Mouse (Mus musculus) adrenal gland, adult 8-10 months (tissue): ENCODE data around the gene Mcu. TPM values are rescaled to one million over a fixed set of nuclear protein-coding genes. Genes with fewer than 3 reads are reported as not detected.

Experiments
- DNase-seq: peaks from one replicate; pipeline ENCODE4 v3.0.0; 2022
- total RNA-seq, 4 experiments: library from RNA; stranded (reverse); gene quantifications; 2 replicates each; pipeline ENCODE4 v1.2.4; 2022

The Mcu gene
- 10 to 100 TPM; 40.4 to 61.1 (median 47.8) TPM for total RNA-seq

- DNase-seq: peak; percentile 93
Measured at GRCm38 (mm10) chr10:59616522-59616921, at the start of gene Mcu. TSS of gene Mcu (minus strand) at chr10:59616692.

DNA sequence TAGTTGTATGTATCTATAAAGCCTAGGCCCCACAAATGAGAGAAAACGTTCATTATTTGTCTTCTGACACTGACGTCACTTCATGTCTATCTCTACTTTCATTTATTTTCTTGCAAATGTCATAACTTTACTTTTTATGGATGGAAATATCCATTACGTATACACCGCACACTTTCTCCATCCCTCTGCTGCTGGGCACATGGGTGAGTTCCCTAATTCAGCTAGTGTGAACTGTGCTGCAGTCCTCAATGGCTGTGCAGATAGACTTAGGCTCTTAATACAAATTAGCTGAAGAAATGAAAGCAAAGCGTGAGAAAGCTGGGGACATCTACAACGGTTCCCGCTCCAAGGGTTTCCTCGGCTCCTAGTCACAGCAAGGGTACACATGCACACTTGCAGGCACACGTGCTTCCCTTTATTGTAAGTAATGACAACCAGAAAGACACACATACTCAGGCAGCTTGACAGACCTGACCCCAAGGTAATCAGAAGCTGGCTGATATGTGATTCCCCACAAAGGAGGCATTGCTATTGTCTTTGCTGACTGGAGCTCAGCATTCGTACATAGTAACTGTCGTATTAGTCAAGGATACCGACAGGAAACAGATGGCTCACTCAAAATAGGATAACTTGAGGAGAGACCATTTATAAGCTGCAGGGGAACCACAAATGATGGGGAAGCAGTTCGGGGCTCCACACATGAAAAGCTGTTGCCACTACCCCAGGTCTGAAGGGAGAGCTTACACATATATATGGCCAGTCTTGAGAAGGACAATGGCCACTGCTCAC is 49.2 kb upstream of the Mcu start:
- DNase-seq: no peak

DNA sequence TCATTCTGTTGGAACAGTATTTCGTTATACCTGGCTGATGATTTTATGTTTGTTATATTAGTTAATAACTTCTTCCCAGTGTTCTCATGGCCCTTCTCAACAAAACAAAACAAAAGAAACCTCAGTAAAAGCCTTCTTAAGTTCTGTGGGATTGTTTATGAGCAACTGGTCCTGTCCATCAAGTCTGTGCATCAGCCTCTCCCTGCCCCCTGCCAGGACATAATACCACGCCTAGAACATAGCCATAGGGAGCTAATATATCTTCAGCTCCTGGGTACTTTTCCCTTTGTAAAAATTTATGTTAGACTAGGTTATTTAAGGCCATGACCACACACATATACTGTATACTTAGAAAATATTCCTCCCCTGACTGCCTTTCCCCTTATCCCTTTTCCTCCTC is 48.3 kb upstream of the Mcu start:
- DNase-seq: no peak

DNA sequence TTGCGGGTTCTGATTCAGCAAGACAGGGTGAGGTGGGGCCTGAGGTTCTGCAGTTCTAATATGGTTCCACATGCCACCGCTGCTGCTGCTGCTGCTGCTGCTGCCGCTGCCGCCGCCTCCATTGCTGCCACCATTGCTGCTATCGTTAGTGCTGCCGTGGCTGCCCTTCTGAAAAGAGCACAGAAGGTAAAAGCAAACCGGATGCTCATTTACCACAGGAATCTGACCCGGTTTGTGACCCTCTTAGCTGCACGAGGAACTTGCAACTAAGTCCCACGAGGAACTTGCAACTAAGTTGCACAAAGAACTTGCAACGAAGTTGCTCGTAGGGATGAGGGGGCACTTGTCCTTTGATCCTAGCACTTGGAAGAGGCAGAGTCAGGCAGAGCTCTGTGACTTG is 40.3 kb upstream of the Mcu start:
- no peak for DNase-seq

GRCm38 (mm10) chr10:59646821-59647378 is 30.4 kb upstream of the Mcu start:
- no peak for DNase-seq

DNA sequence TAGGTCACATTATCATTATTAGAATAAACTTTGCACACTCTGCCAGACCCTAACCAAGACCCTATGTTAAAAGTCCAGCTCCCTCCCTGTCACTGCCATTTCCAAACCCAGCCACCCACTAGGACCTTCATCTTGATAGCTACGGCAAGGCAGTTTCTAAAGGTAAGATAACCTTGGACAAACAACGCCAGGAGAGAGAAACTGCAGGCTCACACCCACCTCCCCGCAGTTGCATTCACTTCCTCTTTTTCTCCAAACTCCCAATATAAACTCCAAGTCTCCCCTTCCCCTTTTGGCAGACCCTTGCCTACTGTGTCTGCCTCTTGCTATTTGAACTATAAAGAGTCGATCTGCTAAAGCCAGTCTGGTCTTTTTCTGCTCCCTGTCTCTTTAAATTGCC is 28.7 kb upstream of the Mcu start:
- DNase-seq: no peak

GRCm38 (mm10) chr10:59644710-59645109 is 28.2 kb upstream of the Mcu start:
- no peak for DNase-seq

GRCm38 (mm10) chr10:59643645-59644044 is 27.2 kb upstream of the Mcu start:
- no peak for DNase-seq

DNA sequence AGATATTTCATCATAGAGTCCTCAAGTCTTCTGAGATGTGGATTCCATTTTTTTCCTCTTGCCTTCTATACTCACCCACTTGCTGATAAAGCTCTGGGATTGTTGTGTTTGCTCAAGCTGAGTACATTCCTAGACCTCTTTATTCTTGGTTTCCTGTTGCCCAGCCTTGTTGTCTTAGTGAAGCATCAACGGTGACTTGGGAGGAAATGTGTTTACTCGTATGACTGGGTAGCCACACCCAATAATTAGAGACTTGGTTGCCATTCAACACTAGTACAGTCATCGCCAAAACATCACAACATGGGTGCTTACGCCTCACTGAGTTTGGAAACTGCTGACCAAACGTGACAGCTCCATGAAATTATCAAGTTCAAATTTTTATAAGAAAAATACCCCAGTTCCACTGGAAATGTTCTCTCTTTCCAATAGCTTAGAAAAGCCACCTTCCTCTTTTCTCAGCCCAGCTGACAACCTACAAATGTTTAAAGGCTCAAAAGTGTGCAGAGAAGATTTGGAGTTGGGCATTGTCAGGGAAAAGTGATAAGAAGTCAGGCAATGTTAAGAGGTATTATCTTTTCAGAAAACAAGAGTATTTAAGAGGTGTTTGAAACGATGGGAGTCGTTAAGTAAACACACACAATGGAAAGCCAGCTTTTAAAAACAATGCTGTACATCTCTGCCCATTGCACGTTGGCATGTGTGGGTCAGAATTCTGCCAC is 26.3 kb upstream of the Mcu start:
- DNase-seq: no peak

DNA sequence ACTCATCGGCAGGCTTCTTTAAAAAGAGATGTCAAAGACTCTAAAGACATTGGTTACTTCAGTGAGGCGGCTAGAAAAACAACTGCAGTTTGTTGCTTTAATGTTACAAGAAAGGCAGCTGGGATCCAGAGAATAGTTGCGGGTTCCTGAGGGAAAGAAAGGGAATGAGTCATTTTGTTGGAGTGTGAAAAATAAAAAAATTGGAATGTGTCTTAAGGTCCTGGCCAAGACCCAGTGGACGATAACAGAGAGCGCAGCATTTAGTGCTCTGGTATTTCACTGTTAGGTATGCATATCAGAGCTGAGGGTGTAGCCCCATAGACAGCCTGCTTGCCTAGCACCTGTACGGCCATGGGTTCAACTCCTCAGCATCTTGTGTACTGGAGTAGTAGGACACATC is 22.1 kb upstream of the Mcu start:
- DNase-seq: no peak

DNA sequence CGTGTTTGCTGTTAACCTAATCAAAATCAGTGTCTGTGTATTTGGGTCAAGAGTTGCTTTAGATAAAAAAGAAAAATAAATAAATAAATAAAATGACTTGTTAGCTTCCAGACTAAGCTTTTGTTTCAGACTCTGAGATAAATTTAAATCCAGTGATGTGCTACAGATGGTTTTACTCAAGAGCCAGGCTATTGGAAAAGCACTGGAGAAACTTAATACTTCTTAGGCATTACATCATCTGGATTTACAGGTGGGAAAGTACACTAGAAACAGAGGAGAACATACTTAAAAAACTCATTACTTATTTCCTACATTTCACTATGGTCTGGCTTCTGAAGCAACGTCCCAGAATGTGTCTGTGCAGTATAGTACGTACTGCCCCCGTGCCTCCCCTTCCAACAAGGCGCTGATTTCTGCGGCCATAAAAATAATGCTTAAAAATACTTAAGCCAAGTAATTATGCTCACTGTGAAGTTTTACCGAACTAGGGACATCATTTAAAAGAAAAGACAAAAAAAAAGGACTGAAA is 21.2 kb upstream of the Mcu start:
- DNase-seq: no peak

DNA sequence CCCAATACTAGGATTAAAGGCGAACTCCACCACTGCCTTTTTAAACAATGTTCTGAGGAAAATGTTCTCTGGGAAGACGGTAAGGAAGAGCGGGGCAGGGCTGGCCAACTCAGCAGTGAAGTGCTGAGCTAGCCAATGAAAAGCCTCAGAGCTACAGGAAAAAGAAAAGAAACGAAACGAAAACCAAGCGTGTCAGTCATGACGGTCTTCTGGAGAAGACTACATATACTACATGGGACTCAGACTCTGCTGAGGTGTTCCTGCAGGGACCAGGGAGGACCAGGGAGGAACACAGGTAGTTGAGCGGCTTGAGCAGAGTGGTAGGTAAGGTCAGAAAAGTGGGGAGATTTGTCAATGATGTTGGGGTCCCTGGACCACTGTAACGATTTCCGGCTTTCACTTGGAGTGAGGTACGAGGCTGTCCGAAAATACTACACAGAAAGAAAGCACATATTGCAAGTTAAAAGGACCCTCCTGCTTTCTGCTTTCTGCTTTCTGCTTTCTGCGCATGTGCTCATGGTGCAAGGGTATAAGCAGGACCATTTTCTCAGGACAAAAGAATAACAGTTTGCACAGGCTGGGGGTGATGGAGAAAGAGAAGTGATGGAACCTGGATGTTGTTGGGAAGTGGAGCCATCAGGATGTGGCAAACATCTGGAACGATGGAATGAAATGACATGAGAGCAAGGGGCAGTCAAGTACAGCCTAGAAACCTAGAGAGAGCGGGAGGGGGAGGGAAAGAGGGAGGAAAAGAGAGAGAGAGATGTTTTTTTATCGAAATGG is 20.4 kb upstream of the Mcu start:
- no peak for DNase-seq

DNA sequence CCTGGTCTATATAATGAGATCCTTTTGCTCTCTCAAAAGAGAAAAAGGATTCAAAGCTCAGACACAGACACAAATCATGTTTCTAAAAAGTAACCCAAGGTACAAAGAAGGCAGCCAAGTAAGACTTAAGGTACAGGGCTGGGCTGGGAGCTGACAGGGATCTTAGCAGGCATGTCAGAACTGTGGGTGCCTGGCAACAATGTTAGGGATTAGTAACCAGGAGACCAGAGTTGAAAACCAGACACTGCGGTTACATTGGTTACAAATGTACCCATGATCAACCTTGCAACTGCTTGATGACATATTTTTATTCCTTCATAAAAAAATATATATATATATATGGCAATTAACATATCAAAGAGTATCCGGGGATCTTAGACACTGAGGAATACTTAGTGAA is 19.6 kb upstream of the Mcu start:
- DNase-seq: no peak

DNA sequence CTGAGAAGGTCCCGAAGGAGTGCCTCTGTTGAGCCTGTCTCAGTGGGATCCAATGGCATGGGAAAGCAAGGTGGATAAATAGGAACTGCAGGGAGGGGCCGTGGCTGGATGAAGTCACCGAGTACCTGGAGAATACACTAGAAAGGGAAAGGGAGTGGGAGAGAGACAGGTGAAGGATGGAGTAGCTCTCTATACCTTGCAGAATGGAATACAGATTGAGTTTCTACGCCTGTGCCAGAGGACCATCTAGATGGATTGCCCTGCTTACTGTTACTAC is 13.0 kb upstream of the Mcu start:
- no peak for DNase-seq

DNA sequence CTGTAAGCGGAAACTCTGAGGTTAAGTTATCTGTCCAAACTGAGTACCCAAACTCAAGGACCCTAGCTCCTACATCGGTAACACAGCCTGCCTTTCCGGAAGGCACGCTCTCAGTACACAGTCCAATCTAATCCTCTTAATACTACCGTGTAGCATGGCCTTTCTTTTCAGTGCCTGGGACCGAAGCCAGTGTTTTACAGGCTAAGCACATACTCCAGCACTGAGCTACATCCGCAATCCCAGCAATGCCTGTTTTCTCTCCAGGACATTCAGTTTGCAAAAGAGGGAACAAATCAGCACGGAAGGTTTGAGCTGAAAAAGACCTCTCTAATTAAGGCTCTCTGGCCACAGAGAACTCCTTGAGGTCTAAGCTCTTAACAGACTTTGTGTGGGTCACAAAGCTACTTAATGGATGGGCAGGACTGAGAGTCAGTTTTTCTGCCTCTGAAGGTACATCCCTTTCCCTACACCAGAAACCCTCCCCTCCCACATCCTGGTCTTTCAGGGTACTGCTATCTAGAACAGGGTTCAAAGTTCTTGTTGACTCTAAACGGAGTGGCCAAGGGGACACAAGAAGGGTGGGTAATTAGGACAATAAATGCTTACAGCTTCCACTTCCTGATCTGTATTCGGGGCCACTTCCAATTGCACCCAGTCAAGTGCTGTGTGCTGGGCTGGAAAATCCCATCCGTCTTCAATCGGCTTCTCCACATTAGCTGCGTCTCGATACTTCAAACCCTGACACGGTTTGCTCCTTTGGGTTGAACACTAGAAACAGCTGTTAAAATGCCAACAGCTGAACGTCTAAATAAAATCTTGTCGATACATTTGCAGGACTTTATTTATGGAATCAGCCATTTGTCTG is 12.4 kb upstream of the Mcu start:
- no peak for DNase-seq

- DNase-seq: no peak
Measured at GRCm38 (mm10) chr10:59623496-59623895, 7.0 kb upstream of the Mcu start.

- DNase-seq: no peak
Measured at GRCm38 (mm10) chr10:59621355-59621754, 4.9 kb upstream of the Mcu start.

GRCm38 (mm10) chr10:59617776-59618175 is 1.3 kb upstream of the Mcu start:
- DNase-seq: no peak

DNA sequence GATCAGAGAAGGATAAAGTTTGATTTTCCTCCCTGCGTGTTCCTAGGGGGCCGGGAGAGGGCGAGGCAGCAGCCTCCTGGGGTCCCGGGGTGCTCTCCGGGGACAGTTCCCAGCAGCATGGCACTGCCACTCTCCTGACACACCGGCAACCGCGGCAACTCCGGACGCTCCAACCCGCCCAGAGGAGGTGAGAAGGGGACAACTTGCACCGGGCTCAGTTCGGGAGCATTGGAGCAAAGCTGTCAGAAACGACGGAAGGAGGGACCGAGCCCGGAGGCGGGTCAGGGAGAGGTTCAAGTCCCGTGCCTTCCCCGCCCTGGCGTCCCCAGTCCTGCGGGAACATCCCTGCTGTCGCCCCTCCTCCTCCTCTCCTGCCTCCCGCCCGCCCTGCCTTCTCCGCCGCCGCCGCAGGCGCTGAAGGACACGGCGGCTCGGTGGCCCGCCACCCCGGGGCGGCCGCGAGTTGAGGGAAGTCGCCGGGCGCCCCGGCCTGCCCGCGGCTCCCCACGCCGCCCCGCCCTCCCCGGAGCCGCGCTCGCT is 441 bp downstream of the Mcu start, which contains the start of gene Gm10322:
Gene Gm10322, plus strand, starts transcription at position 83 of the 540 bp plus-strand sequence.
- peak; percentile 65 for DNase-seq

GRCm38 (mm10) chr10:59615411-59615810 is 1.1 kb downstream of the Mcu start:
- no peak for DNase-seq

DNA sequence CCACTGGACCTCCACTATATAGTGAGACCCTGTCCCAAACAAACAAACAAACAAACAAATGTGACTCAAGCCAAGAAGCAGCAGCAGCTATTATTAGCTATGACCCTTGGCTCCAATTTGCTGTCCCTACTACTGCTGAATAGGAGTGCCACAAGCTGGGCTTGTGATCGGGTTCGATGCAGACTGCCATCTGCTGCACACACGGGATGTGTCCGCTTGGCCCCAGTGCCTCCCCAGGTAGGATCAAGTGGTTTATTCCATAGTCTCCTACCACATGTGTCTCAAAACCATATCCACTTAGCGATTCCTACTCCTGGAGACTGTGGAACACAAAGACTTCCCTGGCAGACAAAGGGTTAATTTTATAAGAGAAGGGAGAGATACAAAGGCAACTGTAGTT is 2.4 kb downstream of the Mcu start:
- DNase-seq: no peak

GRCm38 (mm10) chr10:59613276-59613675 is 3.2 kb downstream of the Mcu start:
- DNase-seq: no peak
